ENCODE assay signal across 44 mouse cellular contexts in the genomic region with DNA sequence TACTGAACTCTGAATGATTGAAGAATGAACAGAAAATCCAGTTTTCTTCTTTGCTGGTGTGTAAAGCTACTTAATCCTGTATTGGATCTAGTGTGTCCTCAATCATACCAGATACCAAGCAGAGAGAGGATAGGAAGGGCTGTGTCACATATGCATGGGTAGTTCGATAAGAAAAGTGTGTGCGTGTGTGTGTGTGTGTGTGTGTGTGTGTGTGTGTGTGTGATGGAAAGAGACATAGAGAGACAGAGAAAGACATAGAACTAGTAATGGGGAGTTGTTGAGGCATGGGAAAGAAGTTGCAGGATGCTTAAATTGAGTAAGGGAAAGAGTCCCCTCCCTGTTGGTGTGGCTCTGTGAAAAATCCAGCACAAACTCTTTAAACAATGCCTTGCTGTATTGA. TPM values are rescaled to one million over a fixed set of nuclear protein-coding genes. Genes with fewer than 3 reads are reported as not detected.
"Had no signal": no experiment of that assay in that cellular context is flagged by ENCODE, and none has a peak within 500 bp of the region (broad histone marks: within the 10 kb centered on the region; RNA-seq: fewer than 3 reads in every experiment).

A gene (minus strand): TSS at position 101 of the 400 bp plus-strand sequence.

- H3K4me1 ChIP-seq: limb, embryonic 10.5 days; limb, embryonic 12.5 days; limb, embryonic 13.5 days; limb, embryonic 15.5 days; liver, embryonic 12.5 days; liver, embryonic 13.5 days; liver, embryonic 15.5 days; lung, embryonic 15.5 days; midbrain, embryonic 12.5 days; midbrain, embryonic 15.5 days had no signal

- H3K9ac ChIP-seq: limb, embryonic 12.5 days; limb, embryonic 13.5 days; limb, embryonic 15.5 days; liver, embryonic 12.5 days; liver, embryonic 13.5 days; liver, embryonic 14.5 days; liver, embryonic 15.5 days; liver, postnatal 0 days; lung, embryonic 15.5 days; midbrain, embryonic 12.5 days; midbrain, embryonic 13.5 days; midbrain, embryonic 15.5 days had no signal

- H3K9me3 ChIP-seq: limb, embryonic 10.5 days; limb, embryonic 12.5 days; limb, embryonic 13.5 days; limb, embryonic 15.5 days; liver, embryonic 12.5 days; liver, embryonic 13.5 days; liver, embryonic 15.5 days; lung, embryonic 15.5 days; megakaryocyte, embryonic 14.5 days; midbrain, embryonic 10.5 days; midbrain, embryonic 12.5 days; midbrain, embryonic 13.5 days; midbrain, embryonic 15.5 days had no signal

- H3K4me3 ChIP-seq: left cerebral cortex, adult 2 months; limb, embryonic 10.5 days; limb, embryonic 12.5 days; limb, embryonic 13.5 days; limb, embryonic 15.5 days; liver, embryonic 12.5 days; liver, embryonic 13.5 days; liver, embryonic 15.5 days; lung, embryonic 15.5 days; megakaryocyte, embryonic 14.5 days; midbrain, embryonic 10.5 days; midbrain, embryonic 12.5 days; midbrain, embryonic 13.5 days; midbrain, embryonic 15.5 days; myocyte had no signal

- H3K27me3 ChIP-seq: limb, embryonic 12.5 days; limb, embryonic 13.5 days; limb, embryonic 15.5 days; liver, embryonic 12.5 days; liver, embryonic 13.5 days; liver, embryonic 15.5 days; lung, embryonic 15.5 days; megakaryocyte, embryonic 14.5 days; midbrain, embryonic 12.5 days; midbrain, embryonic 13.5 days; midbrain, embryonic 15.5 days had no signal

- DNase-seq: left cerebral cortex, postnatal 4 days; liver; liver, embryonic 13.5 days; liver, postnatal 0 days; lung, adult 18-20 months; lung, adult 2 months; lung, postnatal 10 days; lung, postnatal 14 days; lung, postnatal 4 days; midbrain, embryonic 14.5 days had no signal

- H3K4me2 ChIP-seq: limb, embryonic 12.5 days; limb, embryonic 13.5 days; limb, embryonic 15.5 days; liver, embryonic 11.5 days; liver, embryonic 12.5 days; liver, embryonic 13.5 days; liver, embryonic 15.5 days; lung, embryonic 15.5 days; midbrain, embryonic 11.5 days; midbrain, embryonic 12.5 days; midbrain, embryonic 13.5 days; midbrain, embryonic 15.5 days had no signal

- H3K36me3 ChIP-seq: limb, embryonic 10.5 days; limb, embryonic 12.5 days; limb, embryonic 13.5 days; limb, embryonic 15.5 days; liver, embryonic 12.5 days; liver, embryonic 13.5 days; liver, embryonic 15.5 days; lung, embryonic 15.5 days; midbrain, embryonic 10.5 days; midbrain, embryonic 12.5 days; midbrain, embryonic 13.5 days; midbrain, embryonic 15.5 days had no signal

- H3K27ac ChIP-seq: left cerebral cortex, adult 2 months; limb, embryonic 10.5 days; limb, embryonic 12.5 days; limb, embryonic 13.5 days; limb, embryonic 15.5 days; liver, embryonic 12.5 days; liver, embryonic 13.5 days; liver, embryonic 14.5 days; liver, embryonic 15.5 days; lung, embryonic 15.5 days; macrophage; midbrain, embryonic 10.5 days; midbrain, embryonic 12.5 days; midbrain, embryonic 13.5 days; midbrain, embryonic 15.5 days had no signal

- ATAC-seq: liver, embryonic 12.5 days; liver, postnatal 0 days; lung, postnatal 0 days; midbrain, embryonic 13.5 days; midbrain, embryonic 15.5 days; midbrain, embryonic 16.5 days had no signal

RNA-seq across cellular contexts. Expression of the gene that starts here (rescaled TPM):
- total RNA-seq: left cerebral cortex, adult 2 months; left cerebral cortex, adult 8-10 months; left cerebral cortex, postnatal 10 days; left cerebral cortex, postnatal 14 days; left cerebral cortex, postnatal 25 days; left cerebral cortex, postnatal 36 days; left cerebral cortex, postnatal 4 days; liver, adult 2 months; megakaryocyte progenitor cell, adult 5-6 weeks; megakaryocyte, adult 5-6 weeks; megakaryocyte-erythroid progenitor cell, adult 5-6 weeks; midbrain, postnatal 0 days; monocyte, adult 5-6 weeks had no signal
- polyA plus RNA-seq: limb, embryonic 10.5 days; limb, embryonic 11.5 days; limb, embryonic 12.5 days; limb, embryonic 15.5 days; liver, adult 2 months; liver, embryonic 11.5 days; liver, embryonic 12.5 days; liver, embryonic 16.5 days; macrophage; midbrain, embryonic 10.5 days; midbrain, embryonic 11.5 days; midbrain, embryonic 12.5 days; myocyte; neural tube, embryonic 11.5 days had no signal
